Mouse (Mus musculus): ENCODE measurements at regions not wholly inside any gene's neighbourhood (a gene's known extent, or its start where the extent isn't known, plus 50 kb on each side); places are given as distances from the start of the nearest gene placed in this dataset.

- TF ChIP-seq CTCF (IDR thresholded peaks at IDR 0.05; ENCODE audit: control insufficient read depth, insufficient read depth, insufficient replicate concordance, low read depth, low read length) (no peak), POLR2A (IDR thresholded peaks at IDR 0.05; ENCODE audit: control insufficient read depth, low read depth, low read length) (no peak)
Observed at GRCm38 (mm10) chr15:62462698-62463097, 1382.3 kb downstream of the Gsdmc2 start.

All from testis, adult 2 months (tissue).